Mouse (Mus musculus) gastrocnemius, adult 18-20 months (tissue): ENCODE results near the gene Lin54. TPM values are rescaled to one million over a fixed set of nuclear protein-coding genes. Genes with fewer than 3 reads are reported as not detected.

Experiments used
- DNase-seq: peaks from one replicate; pipeline ENCODE4 v3.0.0; 2021; ENCODE audit warnings: low spot score
- microRNA-seq: library from miRNA; unstranded; fragments of <30 nt; microRNA quantifications from one replicate; pipeline ENCODE4 v1.2.0, GENCODE M21; 2021
- total RNA-seq, 2 experiments: library from RNA; stranded (reverse); gene quantifications; 2 replicates each; pipeline ENCODE4 v1.2.3; 2021

Lin54 gene
- total RNA-seq, 2 experiments from 2014 or later, result 4.5 to 6.3 TPM

- DNase-seq, result no peak
Measured at GRCm38 (mm10) chr5:100423626-100424025, 76.8 kb downstream of the Lin54 start.

- DNase-seq, result no peak
Measured at GRCm38 (mm10) chr5:100418861-100419260, 81.6 kb downstream of the Lin54 start.

- DNase-seq, result no peak
Measured at GRCm38 (mm10) chr5:100418077-100418476, 82.4 kb downstream of the Lin54 start.

GRCm38 (mm10) chr5:100415761-100416590, 84.5 kb downstream of the Lin54 start, which contains the start of gene Sec31a:
Gene Sec31a (minus strand): TSS chr5:100416234.
- peak; percentile 97 for DNase-seq

GRCm38 (mm10) chr5:100414474-100415196, 85.8 kb downstream of the Lin54 start:
- DNase-seq, result no peak

- DNase-seq, result no peak
Measured at GRCm38 (mm10) chr5:100412886-100413285, 87.6 kb downstream of the Lin54 start.

- no peak for DNase-seq
Measured at GRCm38 (mm10) chr5:100410281-100410680, 90.2 kb downstream of the Lin54 start.

GRCm38 (mm10) chr5:100408485-100408884, 92.0 kb downstream of the Lin54 start:
- no peak for DNase-seq

- DNase-seq, result no peak
Measured at GRCm38 (mm10) chr5:100396753-100397152, 103.7 kb downstream of the Lin54 start.

GRCm38 (mm10) chr5:100393681-100394080, 106.8 kb downstream of the Lin54 start:
- no peak for DNase-seq

GRCm38 (mm10) chr5:100392436-100392955, 107.9 kb downstream of the Lin54 start:
- no peak for DNase-seq

Small RNA genes within 50 kb of the gene (microRNA-seq; reads per million reads assigned to microRNA genes)
- not detected for gene Gm23222

Other genes with a start within 250 kb of the Lin54 start
- gene Sec31a, start 84.4 kb downstream of the Lin54 start, total RNA-seq, result 10 to 100 TPM; 57.6 to 64.1 TPM
- 100 to 1,000 TPM; 110 to 112 TPM for gene Cops4, start 17.7 kb upstream of the Lin54 start, total RNA-seq
- gene Plac8, start 71.6 kb upstream of the Lin54 start, total RNA-seq, result under 1 TPM in 1 of 2 experiments, not detected in 1; 0.80 TPM
- gene Coq2, start 174.5 kb upstream of the Lin54 start, total RNA-seq, result 10 to 100 TPM; 73.6 to 77.4 TPM
- under 1 TPM; 0.39 to 0.57 TPM for gene Hpse, start 219.1 kb upstream of the Lin54 start, total RNA-seq